In the genomic region with DNA sequence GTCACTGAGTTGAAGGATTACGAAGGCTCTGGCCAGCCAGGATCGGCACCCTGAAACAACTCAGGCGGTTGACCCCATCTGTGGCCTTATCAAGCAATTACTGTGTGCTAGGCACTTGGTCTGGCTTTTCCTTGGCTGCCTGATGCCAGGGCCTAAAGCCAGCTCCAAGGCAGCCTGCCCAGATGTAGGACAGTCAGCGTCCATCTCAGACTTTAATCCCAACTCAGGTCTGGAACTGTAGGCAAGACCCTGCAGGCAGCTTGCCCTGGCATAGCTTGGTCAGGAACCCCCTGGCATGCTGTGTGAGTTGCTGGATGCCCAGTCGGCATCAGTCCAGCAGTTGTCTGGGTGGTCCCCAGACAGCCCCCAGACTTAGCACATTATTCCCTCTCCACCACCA, we compare ENCODE assay signal across 9 mouse cellular contexts. TPM values are rescaled to one million over a fixed set of nuclear protein-coding genes. Genes with fewer than 3 reads are reported as not detected.
DNase-seq lines count a peak whose midpoint lies in the region; ATAC-seq and TF ChIP-seq lines count a peak whose summit lies in the region.
"Had no signal": no experiment of that assay in that cellular context is flagged by ENCODE, and none has a peak within 500 bp of the region (broad histone marks: within the 10 kb centered on the region; RNA-seq: fewer than 3 reads in every experiment).

No protein-coding gene starts in this region.

- H3K9ac ChIP-seq in kidney, postnatal 0 days (ENCODE audit: low read depth, low read length), result no peak overlapping the region
- H3K9ac ChIP-seq in embryonic facial prominence, embryonic 13.5 days, result peak overlapping the region; percentile 76
- H3K9ac ChIP-seq in heart, embryonic 12.5 days, result peak overlapping the region; percentile 71; the same call in 1 of the 2 replicates
- H3K9ac ChIP-seq in limb, embryonic 11.5 days (ENCODE audit: low read length), result peak overlapping the region; percentile 22; the same call in 1 of the 2 replicates

- no peak for DNase-seq in kidney, postnatal 0 days (ENCODE audit: low spot score)
- no peak for DNase-seq in kidney, adult 8-10 months
- no peak for DNase-seq in limb, embryonic 11.5 days (ENCODE audit: low spot score)
- DNase-seq in spleen, postnatal 10 days (ENCODE audit: low spot score in 2 of 2), result no peak
- DNase-seq in kidney, postnatal 14 days, result no peak
- DNase-seq in layer of hippocampus, postnatal 36 days, result no peak

- H3K9me3 ChIP-seq in kidney, postnatal 0 days (replicated peaks; ENCODE audit: low read length), result no peaks in the 10 kb centered on the region
- H3K9me3 ChIP-seq in embryonic facial prominence, embryonic 13.5 days, result no peaks in the 10 kb centered on the region
- no peaks in the 10 kb centered on the region for H3K9me3 ChIP-seq in heart, embryonic 12.5 days (replicated peaks)
- H3K9me3 ChIP-seq in limb, embryonic 11.5 days (ENCODE audit: control insufficient read depth, low read length), result no peaks in the 10 kb centered on the region

- no peak overlapping the region for H3K4me3 ChIP-seq in kidney, postnatal 0 days (replicated peaks; ENCODE audit: low read depth, low read length)
- H3K4me3 ChIP-seq in embryonic facial prominence, embryonic 13.5 days, result peak overlapping the region; percentile 52
- H3K4me3 ChIP-seq in heart, embryonic 12.5 days, result peak overlapping the region; percentile 51
- no peak overlapping the region for H3K4me3 ChIP-seq in limb, embryonic 11.5 days (ENCODE audit: low read depth, low read length)
- H3K4me3 ChIP-seq: myocyte had no signal

- H3K27ac ChIP-seq in kidney, postnatal 0 days, result no peak overlapping the region
- no peak overlapping the region for H3K27ac ChIP-seq in embryonic facial prominence, embryonic 13.5 days
- H3K27ac ChIP-seq in heart, embryonic 12.5 days (ENCODE audit: poor library complexity, severe bottlenecking), result 0 out of 2 replicates have a peak overlapping the region, but pooled peaks have one; percentile 88
- H3K27ac ChIP-seq in limb, embryonic 11.5 days (replicated peaks; ENCODE audit: low read depth, low read length), result no peak overlapping the region

- no peak for TF ChIP-seq CTCF in kidney, postnatal 0 days (IDR thresholded peaks at IDR 0.05; ENCODE audit: low read depth)

- peak overlapping the region; percentile 67 for H3K4me2 ChIP-seq in kidney, postnatal 0 days (ENCODE audit: low read length)
- H3K4me2 ChIP-seq in embryonic facial prominence, embryonic 13.5 days, result peak overlapping the region; percentile 85
- peak overlapping the region; percentile 81 for H3K4me2 ChIP-seq in heart, embryonic 12.5 days
- H3K4me2 ChIP-seq in limb, embryonic 11.5 days (ENCODE audit: low read depth, severe bottlenecking), result peak overlapping the region; percentile 66; the same call in 1 of the 2 replicates

- H3K36me3 ChIP-seq in kidney, postnatal 0 days (ENCODE audit: insufficient read depth, low read length), result peaks cover 22% of the 10 kb centered on the region; the same call in 1 of the 2 replicates
- H3K36me3 ChIP-seq in embryonic facial prominence, embryonic 13.5 days, result peaks cover 21% of the 10 kb centered on the region
- peaks cover 5% of the 10 kb centered on the region for H3K36me3 ChIP-seq in heart, embryonic 12.5 days
- H3K36me3 ChIP-seq in limb, embryonic 11.5 days (ENCODE audit: control insufficient read depth, insufficient read depth, low read length), result no peaks in the 10 kb centered on the region

- no peak for ATAC-seq in kidney, postnatal 0 days (replicated peaks; ENCODE audit: low FRiP score, low read depth)
- no peak for ATAC-seq in embryonic facial prominence, embryonic 13.5 days (ENCODE audit: insufficient number of reproducible peaks, insufficient read depth, low FRiP score, low TSS enrichment, low read depth)
- ATAC-seq in heart, embryonic 12.5 days (ENCODE audit: insufficient number of reproducible peaks, low FRiP score), result no peak
- ATAC-seq in limb, embryonic 11.5 days (ENCODE audit: insufficient number of reproducible peaks, low FRiP score, low TSS enrichment, low read depth), result no peak

- H3K4me1 ChIP-seq in kidney, postnatal 0 days (replicated peaks; ENCODE audit: insufficient read depth, low read length), result peaks cover 6% of the 10 kb centered on the region
- H3K4me1 ChIP-seq in embryonic facial prominence, embryonic 13.5 days, result peaks cover 83% of the 10 kb centered on the region
- H3K4me1 ChIP-seq in heart, embryonic 12.5 days (replicated peaks), result peaks cover 86% of the 10 kb centered on the region
- H3K4me1 ChIP-seq in limb, embryonic 11.5 days (ENCODE audit: control insufficient read depth, insufficient read depth, low read length), result peaks cover 32% of the 10 kb centered on the region

- WGBS in kidney, postnatal 0 days, result 88% methylated on average over 5 of the region's 5 CpGs
- WGBS in embryonic facial prominence, embryonic 13.5 days, result 74% methylated on average over 5 of the region's 5 CpGs
- 78% methylated on average over 5 of the region's 5 CpGs for WGBS in heart, embryonic 12.5 days
- WGBS in limb, embryonic 11.5 days, result 79% methylated on average over 5 of the region's 5 CpGs

- no peaks in the 10 kb centered on the region for H3K27me3 ChIP-seq in kidney, postnatal 0 days (ENCODE audit: insufficient read depth, low read length)
- H3K27me3 ChIP-seq in embryonic facial prominence, embryonic 13.5 days, result no peaks in the 10 kb centered on the region
- H3K27me3 ChIP-seq in heart, embryonic 12.5 days (replicated peaks), result no peaks in the 10 kb centered on the region
- H3K27me3 ChIP-seq in limb, embryonic 11.5 days (ENCODE audit: control insufficient read depth, insufficient read depth, low read length), result no peaks in the 10 kb centered on the region

RNA-seq across cellular contexts. Expression of a gene that starts 29.3 kb away (rescaled TPM):
- polyA plus RNA-seq in kidney, postnatal 0 days (2015; fragmentation: Nextera tagmentation; extraction: Ambion mirVana), result 122 and 128 TPM in 2 replicates
- polyA plus RNA-seq in embryonic facial prominence, embryonic 13.5 days (2015; fragmentation: Nextera tagmentation; extraction: Ambion mirVana), result 111 and 130 TPM in 2 replicates
- 94.5 and 102 TPM in 2 replicates for polyA plus RNA-seq in heart, embryonic 12.5 days (2016; fragmentation: Nextera tagmentation; extraction: Ambion mirVana)
- 135 and 152 TPM in 2 replicates for polyA plus RNA-seq in limb, embryonic 11.5 days (2014; fragmentation: Nextera tagmentation; extraction: Ambion mirVana)
- total RNA-seq in layer of hippocampus, postnatal 36 days (2021), result 10 to 100 TPM; 32.7 to 33.6 TPM

RNA-seq across cellular contexts. Expression of a gene that starts 37.1 kb away (rescaled TPM):
- 23.7 and 26.0 TPM in 2 replicates for polyA plus RNA-seq in kidney, postnatal 0 days (2015; fragmentation: Nextera tagmentation; extraction: Ambion mirVana)
- 76.8 and 77.6 TPM in 2 replicates for polyA plus RNA-seq in embryonic facial prominence, embryonic 13.5 days (2015; fragmentation: Nextera tagmentation; extraction: Ambion mirVana)
- 32.2 TPM in 2 replicates for polyA plus RNA-seq in heart, embryonic 12.5 days (2016; fragmentation: Nextera tagmentation; extraction: Ambion mirVana)
- 45.7 and 57.3 TPM in 2 replicates for polyA plus RNA-seq in limb, embryonic 11.5 days (2014; fragmentation: Nextera tagmentation; extraction: Ambion mirVana)
- 10 to 100 TPM in 1 of 2 experiments, 1 to 10 TPM in 1; 9.5 to 11.6 TPM for total RNA-seq in layer of hippocampus, postnatal 36 days (2021)

Comparison
In these comparisons a context has a peak if more than half of its experiments do, and no peak if none do; other contexts are left out.
1. H3K4me3 ChIP-seq: peak in embryonic facial prominence, embryonic 13.5 days (single experiment) and heart, embryonic 12.5 days (single experiment); none in kidney, postnatal 0 days (single experiment) and limb, embryonic 11.5 days (single experiment).
2. Peak in every context shown above with its lines, with median percentiles within 50 percentile points of each other: H3K4me2 ChIP-seq.